Mouse (Mus musculus): Measurements from ENCODE around the gene Ccr7.

DNA sequence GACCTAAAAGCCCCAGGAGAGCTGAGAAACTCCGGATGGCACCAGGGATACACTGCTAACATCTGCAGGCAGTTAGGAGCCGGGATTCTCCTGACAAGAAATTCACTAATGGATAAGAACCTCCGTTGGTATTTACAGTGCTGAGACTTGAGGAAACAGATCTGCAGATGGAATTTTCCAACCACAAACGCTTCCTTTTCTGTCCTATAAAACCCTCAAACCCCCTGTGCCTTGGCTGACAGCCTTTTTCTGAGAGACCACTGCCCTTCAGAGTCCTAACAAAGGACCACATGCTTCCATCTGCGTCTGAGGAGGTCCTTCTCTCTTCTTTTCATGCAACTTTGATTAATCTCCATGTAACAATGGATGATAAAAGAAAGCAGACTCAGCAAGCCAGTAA is 6.8 kb upstream of the Ccr7 start:
- no peak for TF ChIP-seq EP300 (IDR thresholded peaks at IDR 0.05; ENCODE audit: low read depth)
- TF ChIP-seq CTCF (IDR thresholded peaks at IDR 0.05; ENCODE audit: low read depth), result no peak
